Mouse (Mus musculus): Measurements from ENCODE around the gene Fat4. TPM values are rescaled to one million over a fixed set of nuclear protein-coding genes. Genes with fewer than 3 reads are reported as not detected.

Gene Fat4
- polyA plus RNA-seq, 1 experiment from 2014 or later: 20.4 TPM

- Histone ChIP-seq H3K36me3 (peaks cover 8% of the 10 kb centered on the region), H3K4me2 (replicated peaks) (no peak overlapping the region), H3K27me3 (no peaks in the 10 kb centered on the region), H3K4me1 (peaks cover 22% of the 10 kb centered on the region), H3K27ac (no peak overlapping the region), H3K4me3 (no peak overlapping the region), H3K9me3 (no peaks in the 10 kb centered on the region), H3K9ac (no peak overlapping the region)
- WGBS: 66% methylated on average over 5 of the region's 5 CpGs
- ATAC-seq (ENCODE audit: insufficient number of reproducible peaks, insufficient read depth, low FRiP score, low TSS enrichment): no peak
Observed at GRCm38 (mm10) chr3:38938136-38938535, 51.4 kb downstream of the Fat4 start.

GRCm38 (mm10) chr3:38939573-38939972, 52.8 kb downstream of the Fat4 start:
- no peak overlapping the region for H3K9ac ChIP-seq
- no peak overlapping the region for H3K4me3 ChIP-seq
- no peak overlapping the region for H3K27ac ChIP-seq
- 36% methylated on average over 3 of the region's 3 CpGs for WGBS
- ATAC-seq (ENCODE audit: insufficient number of reproducible peaks, insufficient read depth, low FRiP score, low TSS enrichment): no peak
- no peaks in the 10 kb centered on the region for H3K9me3 ChIP-seq
- peaks cover 22% of the 10 kb centered on the region for H3K4me1 ChIP-seq
- H3K4me2 ChIP-seq (replicated peaks): no peak overlapping the region
- H3K36me3 ChIP-seq: peaks cover 11% of the 10 kb centered on the region
- no peaks in the 10 kb centered on the region for H3K27me3 ChIP-seq

GRCm38 (mm10) chr3:38940327-38940726, 53.6 kb downstream of the Fat4 start:
- ATAC-seq (ENCODE audit: insufficient number of reproducible peaks, insufficient read depth, low FRiP score, low TSS enrichment): no peak
- no peaks in the 10 kb centered on the region for H3K9me3 ChIP-seq
- H3K36me3 ChIP-seq: peaks cover 11% of the 10 kb centered on the region
- no peak overlapping the region for H3K27ac ChIP-seq
- 90% methylated on average over 1 of the region's 1 CpGs for WGBS
- no peak overlapping the region for H3K4me3 ChIP-seq
- no peaks in the 10 kb centered on the region for H3K27me3 ChIP-seq
- peaks cover 20% of the 10 kb centered on the region for H3K4me1 ChIP-seq
- H3K4me2 ChIP-seq (replicated peaks): no peak overlapping the region
- no peak overlapping the region for H3K9ac ChIP-seq

GRCm38 (mm10) chr3:38945157-38945556, 58.4 kb downstream of the Fat4 start:
- H3K36me3 ChIP-seq: peaks cover 32% of the 10 kb centered on the region
- H3K27me3 ChIP-seq: no peaks in the 10 kb centered on the region
- H3K9me3 ChIP-seq: no peaks in the 10 kb centered on the region
- H3K27ac ChIP-seq: no peak overlapping the region
- no peak overlapping the region for H3K4me3 ChIP-seq
- no peak overlapping the region for H3K4me2 ChIP-seq (replicated peaks)
- 55% methylated on average over 1 of the region's 1 CpGs for WGBS
- H3K4me1 ChIP-seq: no peaks in the 10 kb centered on the region
- H3K9ac ChIP-seq: no peak overlapping the region
- ATAC-seq (ENCODE audit: insufficient number of reproducible peaks, insufficient read depth, low FRiP score, low TSS enrichment): no peak

GRCm38 (mm10) chr3:38947706-38948105, 61.0 kb downstream of the Fat4 start:
- ATAC-seq (ENCODE audit: insufficient number of reproducible peaks, insufficient read depth, low FRiP score, low TSS enrichment): no peak
- Histone ChIP-seq H3K9ac (no peak overlapping the region), H3K4me1 (no peaks in the 10 kb centered on the region), H3K9me3 (no peaks in the 10 kb centered on the region), H3K4me3 (no peak overlapping the region), H3K27ac (no peak overlapping the region), H3K27me3 (no peaks in the 10 kb centered on the region), H3K36me3 (peaks cover 46% of the 10 kb centered on the region), H3K4me2 (replicated peaks) (no peak overlapping the region)
- 85% methylated on average over 7 of the region's 7 CpGs for WGBS

- H3K9ac ChIP-seq: no peak overlapping the region
- H3K27ac ChIP-seq: no peak overlapping the region
- H3K9me3 ChIP-seq: no peaks in the 10 kb centered on the region
- 65% methylated on average over 3 of the region's 3 CpGs for WGBS
- H3K4me2 ChIP-seq (replicated peaks): no peak overlapping the region
- no peak for ATAC-seq (ENCODE audit: insufficient number of reproducible peaks, insufficient read depth, low FRiP score, low TSS enrichment)
- no peaks in the 10 kb centered on the region for H3K27me3 ChIP-seq
- H3K4me3 ChIP-seq: no peak overlapping the region
- H3K4me1 ChIP-seq: no peaks in the 10 kb centered on the region
- peaks cover 46% of the 10 kb centered on the region for H3K36me3 ChIP-seq
Observed at GRCm38 (mm10) chr3:38952602-38953001, 65.9 kb downstream of the Fat4 start.

GRCm38 (mm10) chr3:38954196-38954595, 67.5 kb downstream of the Fat4 start:
- 45% methylated on average over 3 of the region's 3 CpGs for WGBS
- Histone ChIP-seq H3K27ac (no peak overlapping the region), H3K9ac (no peak overlapping the region), H3K36me3 (peaks cover 52% of the 10 kb centered on the region), H3K4me3 (no peak overlapping the region), H3K4me2 (replicated peaks) (no peak overlapping the region), H3K9me3 (no peaks in the 10 kb centered on the region), H3K4me1 (no peaks in the 10 kb centered on the region), H3K27me3 (no peaks in the 10 kb centered on the region)
- ATAC-seq (ENCODE audit: insufficient number of reproducible peaks, insufficient read depth, low FRiP score, low TSS enrichment): no peak

- no peak overlapping the region for H3K4me3 ChIP-seq
- H3K9ac ChIP-seq: no peak overlapping the region
- H3K4me1 ChIP-seq: no peaks in the 10 kb centered on the region
- no peaks in the 10 kb centered on the region for H3K9me3 ChIP-seq
- no peak overlapping the region for H3K4me2 ChIP-seq (replicated peaks)
- 83% methylated on average over 9 of the region's 9 CpGs for WGBS
- peaks cover 45% of the 10 kb centered on the region for H3K36me3 ChIP-seq
- no peak for ATAC-seq (ENCODE audit: insufficient number of reproducible peaks, insufficient read depth, low FRiP score, low TSS enrichment)
- no peak overlapping the region for H3K27ac ChIP-seq
- no peaks in the 10 kb centered on the region for H3K27me3 ChIP-seq
Observed at GRCm38 (mm10) chr3:38956012-38956648, 69.4 kb downstream of the Fat4 start.

GRCm38 (mm10) chr3:38957186-38957585, 70.4 kb downstream of the Fat4 start:
- H3K4me3 ChIP-seq: no peak overlapping the region
- no peaks in the 10 kb centered on the region for H3K9me3 ChIP-seq
- H3K36me3 ChIP-seq: peaks cover 52% of the 10 kb centered on the region
- H3K4me2 ChIP-seq (replicated peaks): no peak overlapping the region
- H3K9ac ChIP-seq: no peak overlapping the region
- H3K4me1 ChIP-seq: no peaks in the 10 kb centered on the region
- no peaks in the 10 kb centered on the region for H3K27me3 ChIP-seq
- H3K27ac ChIP-seq: no peak overlapping the region
- 93% methylated on average over 11 of the region's 11 CpGs for WGBS
- no peak for ATAC-seq (ENCODE audit: insufficient number of reproducible peaks, insufficient read depth, low FRiP score, low TSS enrichment)

- WGBS: 63% methylated on average over 6 of the region's 6 CpGs
- H3K27me3 ChIP-seq: no peaks in the 10 kb centered on the region
- ATAC-seq (ENCODE audit: insufficient number of reproducible peaks, insufficient read depth, low FRiP score, low TSS enrichment): no peak
- no peaks in the 10 kb centered on the region for H3K9me3 ChIP-seq
- no peak overlapping the region for H3K4me3 ChIP-seq
- no peaks in the 10 kb centered on the region for H3K4me1 ChIP-seq
- H3K9ac ChIP-seq: no peak overlapping the region
- H3K36me3 ChIP-seq: peaks cover 58% of the 10 kb centered on the region
- H3K27ac ChIP-seq: no peak overlapping the region
- no peak overlapping the region for H3K4me2 ChIP-seq (replicated peaks)
Observed at GRCm38 (mm10) chr3:38962328-38962727, 75.6 kb downstream of the Fat4 start.

GRCm38 (mm10) chr3:38967480-38967879, 80.7 kb downstream of the Fat4 start:
- no peak overlapping the region for H3K27ac ChIP-seq
- no peaks in the 10 kb centered on the region for H3K4me1 ChIP-seq
- ATAC-seq (ENCODE audit: insufficient number of reproducible peaks, insufficient read depth, low FRiP score, low TSS enrichment): no peak
- peaks cover 45% of the 10 kb centered on the region for H3K36me3 ChIP-seq
- H3K4me3 ChIP-seq: no peak overlapping the region
- H3K9ac ChIP-seq: no peak overlapping the region
- H3K4me2 ChIP-seq (replicated peaks): no peak overlapping the region
- no peaks in the 10 kb centered on the region for H3K9me3 ChIP-seq
- H3K27me3 ChIP-seq: no peaks in the 10 kb centered on the region

- Histone ChIP-seq H3K9me3 (no peaks in the 10 kb centered on the region), H3K4me3 (no peak overlapping the region), H3K4me1 (no peaks in the 10 kb centered on the region), H3K4me2 (replicated peaks) (no peak overlapping the region), H3K27ac (no peak overlapping the region), H3K36me3 (peaks cover 55% of the 10 kb centered on the region), H3K27me3 (no peaks in the 10 kb centered on the region), H3K9ac (no peak overlapping the region)
- no peak for ATAC-seq (ENCODE audit: insufficient number of reproducible peaks, insufficient read depth, low FRiP score, low TSS enrichment)
Observed at GRCm38 (mm10) chr3:38986379-38986778, 99.6 kb downstream of the Fat4 start.

- Histone ChIP-seq H3K4me2 (replicated peaks) (no peak overlapping the region), H3K4me3 (no peak overlapping the region), H3K4me1 (no peaks in the 10 kb centered on the region), H3K27me3 (no peaks in the 10 kb centered on the region), H3K27ac (no peak overlapping the region), H3K9ac (no peak overlapping the region), H3K36me3 (peaks cover 36% of the 10 kb centered on the region), H3K9me3 (no peaks in the 10 kb centered on the region)
- WGBS: 63% methylated on average over 3 of the region's 3 CpGs
- no peak for ATAC-seq (ENCODE audit: insufficient number of reproducible peaks, insufficient read depth, low FRiP score, low TSS enrichment)
Observed at GRCm38 (mm10) chr3:38989181-38989580, 102.4 kb downstream of the Fat4 start.

Measured in embryonic facial prominence, embryonic 12.5 days (tissue).